Mouse (Mus musculus) forebrain, embryonic 13.5 days (tissue): ENCODE measurements around the gene Cntn2. TPM values are rescaled to one million over a fixed set of nuclear protein-coding genes. Genes with fewer than 3 reads are reported as not detected.

Experiments
- ATAC-seq: fragments of 200-750 bp; cut with Nextera tagmentation; 2 replicates; pipeline ENCODE4 v1.8.0; 2017
- H3K27ac ChIP-seq: fragments of 300-500 bp; sonication (generic); 2 replicates; pipeline ENCODE4 v1.5.1; 2015; ENCODE audit warnings: inconsistent platforms, mild to moderate bottlenecking, moderate library complexity
- H3K27me3 ChIP-seq: fragments of 300-500 bp; sonication (generic); 2 replicates; pipeline ENCODE4 v1.6.1; 2015; ENCODE audit warnings: mild to moderate bottlenecking, inconsistent platforms
- H3K36me3 ChIP-seq: fragments of 300-500 bp; sonication (generic); 2 replicates; pipeline ENCODE4 v1.6.1; 2015; ENCODE audit warnings: mild to moderate bottlenecking, inconsistent platforms; ENCODE audit not compliant: poor library complexity, severe bottlenecking
- H3K4me1 ChIP-seq: fragments of 300-500 bp; sonication (generic); 2 replicates; pipeline ENCODE4 v1.6.1; 2015; ENCODE audit warnings: inconsistent platforms
- H3K4me2 ChIP-seq: fragments of 300-500 bp; sonication (generic); 2 replicates; pipeline ENCODE4 v1.6.1; 2015; ENCODE audit warnings: inconsistent platforms, mild to moderate bottlenecking, moderate library complexity
- H3K4me3 ChIP-seq: fragments of 300-500 bp; sonication (generic); 2 replicates; pipeline ENCODE4 v1.5.1; 2015; ENCODE audit warnings: mild to moderate bottlenecking, inconsistent platforms
- H3K9ac ChIP-seq: fragments of 300-500 bp; sonication (generic); 2 replicates; pipeline ENCODE4 v1.6.1; 2015; ENCODE audit warnings: mild to moderate bottlenecking, inconsistent platforms
- H3K9me3 ChIP-seq: fragments of 300-500 bp; sonication (generic); replicated peaks from 2 replicates; pipeline ENCODE4 v1.6.1; 2016; ENCODE audit warnings: inconsistent platforms
- WGBS: fragments of 180-500 bp; shearing (Covaris S2); methylation state at CpG from one replicate; pipeline ENCODE4 v1.1.7; 2015; 5-methylcytosine and 5-hydroxymethylcytosine counted together
- polyA plus RNA-seq: library from polyadenylated mRNA; unstranded; fragments of >200 nt; fragmentation: Nextera tagmentation; extraction: Ambion mirVana; gene quantifications from 2 replicates; pipeline ENCODE4 v1.2.1, GENCODE M21; 2015

Cntn2 gene
- polyA plus RNA-seq, 1 experiment from 2014 or later, result 68.9 TPM

GRCm38 (mm10) chr1:132468926-132469325 is 74.1 kb downstream of the Cntn2 start:
- H3K4me2 ChIP-seq, result no peak overlapping the region
- H3K9me3 ChIP-seq, result no peaks in the 10 kb centered on the region
- no peak for ATAC-seq
- peaks cover 30% of the 10 kb centered on the region for H3K36me3 ChIP-seq
- no peaks in the 10 kb centered on the region for H3K27me3 ChIP-seq
- H3K4me1 ChIP-seq, result no peaks in the 10 kb centered on the region
- no peak overlapping the region for H3K9ac ChIP-seq
- no peak overlapping the region for H3K4me3 ChIP-seq
- H3K27ac ChIP-seq, result no peak overlapping the region

GRCm38 (mm10) chr1:132464651-132465050 is 78.4 kb downstream of the Cntn2 start:
- Histone ChIP-seq H3K4me3 (no peak overlapping the region), H3K9ac (no peak overlapping the region), H3K36me3 (peaks cover 61% of the 10 kb centered on the region), H3K27me3 (no peaks in the 10 kb centered on the region), H3K4me1 (no peaks in the 10 kb centered on the region), H3K9me3 (no peaks in the 10 kb centered on the region), H3K4me2 (no peak overlapping the region), H3K27ac (no peak overlapping the region)
- WGBS, result 87% methylated on average over 5 of the region's 5 CpGs
- no peak for ATAC-seq

Other genes starting within 250 kb of the Cntn2 start
- 1.2 and 1.6 TPM in 2 replicates for gene Klhdc8a, start 244.6 kb downstream of the Cntn2 start, polyA plus RNA-seq
- gene Nuak2, start 227.1 kb downstream of the Cntn2 start, polyA plus RNA-seq, result 28.8 and 36.5 TPM in 2 replicates
- gene Tmcc2, start 152.0 kb downstream of the Cntn2 start, polyA plus RNA-seq, result 16.7 and 19.7 TPM in 2 replicates
- gene Dstyk, start 125.7 kb downstream of the Cntn2 start, polyA plus RNA-seq, result 10.5 and 12.5 TPM in 2 replicates
- gene Rbbp5, start 65.9 kb downstream of the Cntn2 start, polyA plus RNA-seq, result 53.8 and 55.6 TPM in 2 replicates
- 0.92 and 1.4 TPM in 2 replicates for gene Tmem81, start 37.0 kb downstream of the Cntn2 start, polyA plus RNA-seq
- gene Nfasc, start 198.5 kb upstream of the Cntn2 start, polyA plus RNA-seq, result 35.3 and 35.8 TPM in 2 replicates